Mouse (Mus musculus) midbrain, postnatal 0 days (tissue): ENCODE measurements around the gene Slmap. TPM values are rescaled to one million over a fixed set of nuclear protein-coding genes. Genes with fewer than 3 reads are reported as not detected.

Experiments
- ATAC-seq: fragments of 200-750 bp; cut with Nextera tagmentation; 2 replicates; pipeline ENCODE4 v1.8.0; 2017; ENCODE audit warnings: moderate number of reproducible peaks, mild to moderate bottlenecking, moderate TSS enrichment, moderate library complexity; ENCODE audit not compliant: low FRiP score
- DNase-seq: peaks from one replicate; pipeline ENCODE4 v3.0.0-alpha.2; 2015; ENCODE audit warnings: low spot score
- H3K27ac ChIP-seq: fragments of 300-500 bp; sonication (generic); 2 replicates; pipeline ENCODE4 v1.5.1; 2014; ENCODE audit warnings: low read depth, mild to moderate bottlenecking, low read length, mixed read lengths
- H3K27me3 ChIP-seq: fragments of 300-500 bp; sonication (generic); 2 replicates; pipeline ENCODE4 v1.6.1; 2014; ENCODE audit warnings: low read length, control low read depth, mixed read lengths; ENCODE audit not compliant: insufficient read depth
- H3K36me3 ChIP-seq: fragments of 300-500 bp; sonication (generic); 2 replicates; pipeline ENCODE4 v1.6.1; 2014; ENCODE audit warnings: low read length, control low read depth, mixed read lengths; ENCODE audit not compliant: insufficient read depth
- H3K4me1 ChIP-seq: fragments of 300-500 bp; sonication (generic); 2 replicates; pipeline ENCODE4 v1.6.1; 2014; ENCODE audit warnings: mild to moderate bottlenecking, control low read depth, antibody characterized with exemption, low read length, mixed read lengths; ENCODE audit not compliant: insufficient read depth
- H3K4me2 ChIP-seq: fragments of 300-500 bp; sonication (generic); 2 replicates; pipeline ENCODE4 v1.6.1; 2014; ENCODE audit warnings: low read depth, mild to moderate bottlenecking, low read length, mixed read lengths; ENCODE audit not compliant: poor library complexity, severe bottlenecking
- H3K4me3 ChIP-seq: fragments of 300-500 bp; sonication (generic); 2 replicates; pipeline ENCODE4 v1.5.1; 2014; ENCODE audit warnings: low read depth, mild to moderate bottlenecking, low read length, moderate library complexity
- H3K9ac ChIP-seq: fragments of 300-500 bp; sonication (generic); replicated peaks from 2 replicates; pipeline ENCODE4 v1.6.1; 2014; ENCODE audit warnings: mild to moderate bottlenecking, low read length, moderate library complexity, mixed read lengths; ENCODE audit not compliant: poor library complexity, severe bottlenecking
- H3K9me3 ChIP-seq: fragments of 300-500 bp; sonication (generic); 2 replicates; pipeline ENCODE4 v1.6.1; 2016; ENCODE audit warnings: low read length, control low read depth
- CTCF ChIP-seq: IDR thresholded peaks from 2 replicates; pipeline ENCODE4 v1.5.1; 2016; ENCODE audit warnings: antibody characterized with exemption, mild to moderate bottlenecking
- WGBS: fragments of 180-500 bp; shearing (Covaris S2); extraction: QIAGEN DNeasy Blood & Tissue Kit; methylation state at CpG from one replicate; pipeline ENCODE4 v1.1.7; 2014; 5-methylcytosine and 5-hydroxymethylcytosine counted together
- polyA plus RNA-seq: library from polyadenylated mRNA; unstranded; fragments of >200 nt; fragmentation: Nextera tagmentation; extraction: Ambion mirVana; gene quantifications from 2 replicates; pipeline ENCODE4 v1.2.1, GENCODE M21; 2015
- total RNA-seq: library from RNA; depleted of rRNA; stranded (reverse); fragments of >200 nt; gene quantifications from 2 replicates; pipeline ENCODE4 v1.2.3, GENCODE M21; 2014

The Slmap gene
- total and polyA plus RNA-seq, 2 experiments from 2014 or later = 11.1 to 23.2 TPM

DNA sequence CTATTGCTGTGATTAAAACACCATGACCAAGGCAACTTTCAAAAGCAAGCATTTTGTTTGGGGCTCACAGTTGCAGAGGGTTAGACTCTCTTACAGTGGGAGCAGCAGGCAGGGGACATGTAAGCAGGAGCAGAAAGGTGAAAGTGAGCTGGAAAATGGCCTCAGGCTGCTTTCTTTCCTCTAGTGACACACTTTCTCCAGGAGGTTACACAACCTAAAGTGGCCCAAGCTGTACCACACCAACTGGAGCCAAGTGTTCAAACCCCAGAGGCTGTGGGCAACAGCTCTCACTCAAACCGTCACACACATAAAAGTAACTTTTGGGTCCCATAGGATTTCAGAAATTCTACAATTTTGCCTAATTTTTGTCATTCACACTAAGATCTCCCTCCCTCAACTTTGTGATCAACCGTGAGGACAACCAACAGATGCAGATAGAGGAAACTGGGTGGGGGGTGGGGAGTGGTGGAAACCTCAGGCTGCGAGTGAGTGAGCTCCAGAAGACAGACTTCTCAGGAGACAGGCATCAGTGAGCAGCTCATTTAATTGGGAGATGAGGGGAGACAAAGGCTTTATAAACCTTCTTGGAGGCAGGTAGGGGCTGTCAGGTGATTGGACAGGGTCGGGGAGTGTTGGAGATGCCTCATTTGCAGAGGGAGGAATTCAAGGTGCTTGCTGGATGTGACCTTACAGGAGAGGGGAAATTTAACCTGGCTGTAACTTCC lies 37.4 kb upstream of the Slmap start:
- ATAC-seq = no peak
- no peak for DNase-seq
- Histone ChIP-seq H3K36me3 (no peaks in the 10 kb centered on the region), H3K9ac (no peak overlapping the region), H3K27me3 (no peaks in the 10 kb centered on the region), H3K4me3 (no peak overlapping the region), H3K4me2 (no peak overlapping the region), H3K9me3 (no peaks in the 10 kb centered on the region), H3K27ac (no peak overlapping the region), H3K4me1 (no peaks in the 10 kb centered on the region)
- TF ChIP-seq CTCF = no peak
- WGBS = 46% methylated on average over 4 of the region's 4 CpGs

DNA sequence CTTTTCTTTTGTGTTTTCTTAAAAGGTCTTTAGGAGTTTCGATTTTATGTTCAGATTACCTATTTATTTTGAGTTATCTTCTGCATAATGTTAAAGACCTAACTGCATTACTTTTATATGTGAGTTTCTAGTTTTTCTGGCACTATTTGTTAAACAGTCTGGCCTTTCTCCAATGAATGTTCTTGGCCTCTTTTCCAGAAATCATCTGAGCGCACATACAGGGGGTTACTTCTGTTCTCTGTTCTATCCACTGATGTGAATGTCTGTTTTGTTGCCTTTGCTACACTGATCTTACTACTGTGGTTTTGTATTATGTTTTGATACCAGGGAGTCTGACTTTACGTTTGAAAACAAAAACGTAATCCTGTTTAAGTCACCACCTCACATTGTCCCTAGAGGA lies 35.1 kb upstream of the Slmap start:
- no peak overlapping the region for H3K9ac ChIP-seq
- no peaks in the 10 kb centered on the region for H3K9me3 ChIP-seq
- no peak overlapping the region for H3K27ac ChIP-seq
- no peaks in the 10 kb centered on the region for H3K36me3 ChIP-seq
- no peak for ATAC-seq
- no peak overlapping the region for H3K4me2 ChIP-seq
- H3K4me3 ChIP-seq = no peak overlapping the region
- WGBS = 77% methylated on average over 4 of the region's 4 CpGs
- no peak for TF ChIP-seq CTCF
- DNase-seq = no peak
- H3K4me1 ChIP-seq = no peaks in the 10 kb centered on the region
- H3K27me3 ChIP-seq = no peaks in the 10 kb centered on the region

- no peak overlapping the region for H3K27ac ChIP-seq
- DNase-seq = no peak
- no peak overlapping the region for H3K4me2 ChIP-seq
- no peaks in the 10 kb centered on the region for H3K4me1 ChIP-seq
- H3K4me3 ChIP-seq = no peak overlapping the region
- no peaks in the 10 kb centered on the region for H3K36me3 ChIP-seq
- no peaks in the 10 kb centered on the region for H3K9me3 ChIP-seq
- ATAC-seq = no peak
- TF ChIP-seq CTCF = no peak
- 89% methylated on average over 2 of the region's 2 CpGs for WGBS
- H3K27me3 ChIP-seq = no peaks in the 10 kb centered on the region
- no peak overlapping the region for H3K9ac ChIP-seq
These were observed 27.5 kb upstream of the Slmap start for GRCm38 (mm10) chr14:26562247-26562646.

- no peak for DNase-seq
- Histone ChIP-seq H3K4me2 (no peak overlapping the region), H3K27me3 (no peaks in the 10 kb centered on the region), H3K4me3 (no peak overlapping the region), H3K4me1 (no peaks in the 10 kb centered on the region), H3K9ac (no peak overlapping the region), H3K36me3 (no peaks in the 10 kb centered on the region), H3K27ac (no peak overlapping the region), H3K9me3 (no peaks in the 10 kb centered on the region)
- ATAC-seq = no peak
- TF ChIP-seq CTCF = no peak
- WGBS = 91% methylated on average over 7 of the region's 7 CpGs
These were observed 23.8 kb upstream of the Slmap start for GRCm38 (mm10) chr14:26558536-26558935.

DNA sequence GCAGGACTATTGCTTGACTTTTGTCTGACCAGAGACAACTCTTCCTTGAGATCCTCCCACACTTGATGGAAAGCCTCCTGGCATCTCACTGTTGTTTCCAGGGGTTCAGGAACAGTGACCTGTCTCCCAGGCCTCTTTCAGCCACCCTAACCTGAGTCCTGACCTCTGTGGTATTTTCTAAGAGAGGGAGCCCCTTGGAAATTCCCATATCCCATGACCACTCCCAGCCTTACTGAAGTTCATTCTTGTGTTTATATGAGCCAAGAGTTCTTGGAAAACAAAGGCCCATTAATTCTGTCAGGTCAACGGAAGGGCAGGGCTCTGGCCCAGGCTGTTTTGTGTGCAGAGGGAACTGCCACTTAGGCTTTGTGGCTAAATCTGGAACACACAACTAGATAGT lies 22.9 kb upstream of the Slmap start:
- TF ChIP-seq CTCF = no peak
- no peaks in the 10 kb centered on the region for H3K36me3 ChIP-seq
- WGBS = 86% methylated on average over 1 of the region's 1 CpGs
- H3K4me3 ChIP-seq = no peak overlapping the region
- no peak overlapping the region for H3K4me2 ChIP-seq
- H3K4me1 ChIP-seq = no peaks in the 10 kb centered on the region
- no peak overlapping the region for H3K9ac ChIP-seq
- no peaks in the 10 kb centered on the region for H3K9me3 ChIP-seq
- H3K27me3 ChIP-seq = no peaks in the 10 kb centered on the region
- DNase-seq = no peak
- no peak for ATAC-seq
- no peak overlapping the region for H3K27ac ChIP-seq

DNA sequence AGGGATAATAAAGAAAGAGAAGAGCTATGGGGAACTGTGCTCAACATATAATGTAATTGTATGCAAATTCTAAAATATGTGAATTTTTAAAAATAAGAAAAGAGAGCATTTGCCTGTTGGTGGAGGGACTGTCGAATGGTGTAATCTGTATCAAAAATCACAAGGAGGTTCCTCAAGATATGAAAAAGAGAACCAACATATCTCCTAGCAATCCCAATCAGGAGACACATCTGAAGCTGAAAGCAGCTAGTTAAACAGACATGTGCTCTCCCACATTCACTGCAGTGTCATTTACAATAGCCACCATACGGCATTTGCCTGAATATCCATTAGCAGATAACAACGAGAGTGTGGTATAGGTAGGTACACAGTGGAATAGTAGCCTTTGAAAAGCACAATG lies 18.1 kb upstream of the Slmap start:
- Histone ChIP-seq H3K9me3 (no peaks in the 10 kb centered on the region), H3K4me2 (no peak overlapping the region), H3K27me3 (no peaks in the 10 kb centered on the region), H3K27ac (no peak overlapping the region), H3K36me3 (no peaks in the 10 kb centered on the region), H3K4me3 (no peak overlapping the region), H3K9ac (no peak overlapping the region), H3K4me1 (no peaks in the 10 kb centered on the region)
- no peak for ATAC-seq
- TF ChIP-seq CTCF = no peak
- WGBS = 90% methylated on average over 3 of the region's 3 CpGs
- DNase-seq = no peak
